Mouse (Mus musculus): ENCODE data around the gene Smyd1. TPM values are rescaled to one million over a fixed set of nuclear protein-coding genes. Genes with fewer than 3 reads are reported as not detected.

Gene Smyd1
- polyA plus RNA-seq, 1 experiment from 2014 or later = 0.18 TPM

GRCm38 (mm10) chr6:71221501-71221900, 100.5 kb downstream of the Smyd1 start:
- no peak overlapping the region for H3K4me3 ChIP-seq (replicated peaks)

GRCm38 (mm10) chr6:71212471-71212870, 109.6 kb downstream of the Smyd1 start:
- Histone ChIP-seq H3K9ac (no peak overlapping the region), H3K27me3 (no peaks in the 10 kb centered on the region), H3K4me3 (replicated peaks) (no peak overlapping the region), H3K4me1 (no peaks in the 10 kb centered on the region), H3K27ac (no peak overlapping the region), H3K9me3 (no peaks in the 10 kb centered on the region), H3K36me3 (replicated peaks) (no peaks in the 10 kb centered on the region), H3K4me2 (no peak overlapping the region)
- ATAC-seq (ENCODE audit: low FRiP score) = no peak
- 93% methylated on average over 3 of the region's 3 CpGs for WGBS

More at GRCm38 (mm10) chr6:71221501-71221900, 100.5 kb downstream of the Smyd1 start:
- H3K4me2 ChIP-seq = no peak overlapping the region
- no peak for ATAC-seq (ENCODE audit: low FRiP score)
- WGBS = 86% methylated on average over 4 of the region's 4 CpGs
- no peaks in the 10 kb centered on the region for H3K27me3 ChIP-seq
- peaks cover 5% of the 10 kb centered on the region for H3K4me1 ChIP-seq
- H3K9me3 ChIP-seq = no peaks in the 10 kb centered on the region
- no peak overlapping the region for H3K27ac ChIP-seq
- H3K9ac ChIP-seq = no peak overlapping the region
- H3K36me3 ChIP-seq (replicated peaks) = no peaks in the 10 kb centered on the region

- Histone ChIP-seq H3K9ac (no peak overlapping the region), H3K9me3 (no peaks in the 10 kb centered on the region), H3K27me3 (no peaks in the 10 kb centered on the region), H3K4me1 (no peaks in the 10 kb centered on the region), H3K4me3 (replicated peaks) (no peak overlapping the region), H3K27ac (no peak overlapping the region), H3K36me3 (replicated peaks) (no peaks in the 10 kb centered on the region), H3K4me2 (no peak overlapping the region)
- WGBS = 64% methylated on average over 7 of the region's 7 CpGs
- no peak for ATAC-seq (ENCODE audit: low FRiP score)
Observed at GRCm38 (mm10) chr6:71211917-71212316, 110.1 kb downstream of the Smyd1 start.

GRCm38 (mm10) chr6:71208691-71209090, 113.3 kb downstream of the Smyd1 start:
- H3K4me2 ChIP-seq = no peak overlapping the region
- WGBS = 80% methylated on average over 2 of the region's 2 CpGs

GRCm38 (mm10) chr6:71204166-71204565, 117.9 kb downstream of the Smyd1 start:
- no peak for ATAC-seq (ENCODE audit: low FRiP score)
- Histone ChIP-seq H3K27me3 (no peaks in the 10 kb centered on the region), H3K4me1 (no peaks in the 10 kb centered on the region; the same call in 1 of the 2 replicates), H3K4me3 (replicated peaks) (no peak overlapping the region), H3K36me3 (replicated peaks) (no peaks in the 10 kb centered on the region), H3K9ac (no peak overlapping the region), H3K9me3 (no peaks in the 10 kb centered on the region), H3K27ac (no peak overlapping the region), H3K4me2 (no peak overlapping the region)
- WGBS = 92% methylated on average over 8 of the region's 8 CpGs

More at GRCm38 (mm10) chr6:71208691-71209090, 113.3 kb downstream of the Smyd1 start:
- ATAC-seq (ENCODE audit: low FRiP score) = no peak
- Histone ChIP-seq H3K27ac (no peak overlapping the region), H3K9me3 (no peaks in the 10 kb centered on the region), H3K4me1 (no peaks in the 10 kb centered on the region), H3K9ac (no peak overlapping the region), H3K27me3 (no peaks in the 10 kb centered on the region), H3K4me3 (replicated peaks) (no peak overlapping the region), H3K36me3 (replicated peaks) (no peaks in the 10 kb centered on the region)

- ATAC-seq (ENCODE audit: low FRiP score) = no peak
- Histone ChIP-seq H3K9me3 (no peaks in the 10 kb centered on the region), H3K4me2 (no peak overlapping the region), H3K4me1 (no peaks in the 10 kb centered on the region; the same call in 1 of the 2 replicates), H3K4me3 (replicated peaks) (no peak overlapping the region), H3K9ac (no peak overlapping the region), H3K27ac (no peak overlapping the region), H3K36me3 (replicated peaks) (no peaks in the 10 kb centered on the region), H3K27me3 (no peaks in the 10 kb centered on the region)
- 88% methylated on average over 5 of the region's 5 CpGs for WGBS
Observed at GRCm38 (mm10) chr6:71203674-71204073, 118.4 kb downstream of the Smyd1 start.

GRCm38 (mm10) chr6:71201925-71202324, 120.1 kb downstream of the Smyd1 start:
- H3K36me3 ChIP-seq (replicated peaks) = no peaks in the 10 kb centered on the region
- no peaks in the 10 kb centered on the region for H3K9me3 ChIP-seq
- no peak overlapping the region for H3K4me2 ChIP-seq
- H3K4me1 ChIP-seq = no peaks in the 10 kb centered on the region; the same call in 1 of the 2 replicates
- 62% methylated on average over 5 of the region's 5 CpGs for WGBS
- ATAC-seq (ENCODE audit: low FRiP score) = no peak
- no peak overlapping the region for H3K4me3 ChIP-seq (replicated peaks)
- H3K27ac ChIP-seq = no peak overlapping the region
- H3K9ac ChIP-seq = no peak overlapping the region
- no peaks in the 10 kb centered on the region for H3K27me3 ChIP-seq

- Histone ChIP-seq H3K4me3 (replicated peaks) (no peak within 1 kb of the TSS), H3K4me2 (no peak within 1 kb of the TSS), H3K27me3 (no peaks in the 10 kb centered on the region), H3K9me3 (no peaks in the 10 kb centered on the region), H3K9ac (no peak within 1 kb of the TSS), H3K4me1 (no peaks in the 10 kb centered on the region; the same call in 1 of the 2 replicates), H3K36me3 (replicated peaks) (no peaks in the 10 kb centered on the region), H3K27ac (no peak within 1 kb of the TSS)
- ATAC-seq (ENCODE audit: low FRiP score) = no peak
- 87% methylated on average over 4 of the region's 4 CpGs for WGBS
Observed at GRCm38 (mm10) chr6:71199612-71200011, 122.4 kb downstream of the Smyd1 start, which contains the start of gene Fabp1. TSS of gene Fabp1 (plus strand) at chr6:71199827.

- no peak overlapping the region for H3K9ac ChIP-seq
- no peaks in the 10 kb centered on the region for H3K36me3 ChIP-seq (replicated peaks)
- no peak overlapping the region for H3K4me3 ChIP-seq (replicated peaks)
- H3K9me3 ChIP-seq = no peaks in the 10 kb centered on the region
- no peak overlapping the region for H3K27ac ChIP-seq
- H3K27me3 ChIP-seq = no peaks in the 10 kb centered on the region
- no peak for ATAC-seq (ENCODE audit: low FRiP score)
- H3K4me2 ChIP-seq = no peak overlapping the region
- 87% methylated on average over 13 of the region's 13 CpGs for WGBS
- no peaks in the 10 kb centered on the region; the same call in 1 of the 2 replicates for H3K4me1 ChIP-seq
Observed at GRCm38 (mm10) chr6:71197636-71198535, 124.1 kb downstream of the Smyd1 start.

GRCm38 (mm10) chr6:71196107-71196506, 125.9 kb downstream of the Smyd1 start:
- no peak for ATAC-seq (ENCODE audit: low FRiP score)

GRCm38 (mm10) chr6:71193151-71193740, 128.8 kb downstream of the Smyd1 start:
- no peaks in the 10 kb centered on the region for H3K36me3 ChIP-seq (replicated peaks)
- H3K9ac ChIP-seq = no peak overlapping the region
- no peaks in the 10 kb centered on the region for H3K27me3 ChIP-seq
- 83% methylated on average over 6 of the region's 6 CpGs for WGBS
- H3K9me3 ChIP-seq = no peaks in the 10 kb centered on the region
- H3K27ac ChIP-seq = no peak overlapping the region
- no peak overlapping the region for H3K4me2 ChIP-seq
- H3K4me1 ChIP-seq = no peaks in the 10 kb centered on the region
- ATAC-seq (ENCODE audit: low FRiP score) = no peak
- H3K4me3 ChIP-seq (replicated peaks) = no peak overlapping the region

More at GRCm38 (mm10) chr6:71196107-71196506, 125.9 kb downstream of the Smyd1 start:
- no peak overlapping the region for H3K4me3 ChIP-seq (replicated peaks)
- no peaks in the 10 kb centered on the region for H3K9me3 ChIP-seq
- H3K27me3 ChIP-seq = no peaks in the 10 kb centered on the region
- no peaks in the 10 kb centered on the region for H3K4me1 ChIP-seq
- H3K9ac ChIP-seq = no peak overlapping the region
- H3K4me2 ChIP-seq = no peak overlapping the region
- no peaks in the 10 kb centered on the region for H3K36me3 ChIP-seq (replicated peaks)
- no peak overlapping the region for H3K27ac ChIP-seq

- WGBS = 74% methylated on average over 2 of the region's 2 CpGs
Observed at GRCm38 (mm10) chr6:71190501-71190900, 131.5 kb downstream of the Smyd1 start.

More at GRCm38 (mm10) chr6:71190501-71190900, 131.5 kb downstream of the Smyd1 start:
- Histone ChIP-seq H3K4me1 (no peaks in the 10 kb centered on the region), H3K9ac (no peak overlapping the region), H3K36me3 (replicated peaks) (no peaks in the 10 kb centered on the region), H3K9me3 (no peaks in the 10 kb centered on the region), H3K4me2 (no peak overlapping the region), H3K27ac (no peak overlapping the region), H3K27me3 (no peaks in the 10 kb centered on the region), H3K4me3 (replicated peaks) (no peak overlapping the region)
- ATAC-seq (ENCODE audit: low FRiP score) = no peak
